Mouse (Mus musculus) CH12.LX (cell line): ENCODE measurements around the gene Fgg. TPM values are rescaled to one million over a fixed set of nuclear protein-coding genes. Genes with fewer than 3 reads are reported as not detected.

ENCODE experiments used
- DNase-seq: peaks from one replicate; pipeline ENCODE4 v3.0.0-alpha.2; 2013; ENCODE audit errors: extremely low read depth
- H3K27ac ChIP-seq: 2 replicates; pipeline ENCODE4 v1.5.1; 2012; ENCODE audit warnings: low read depth, mild to moderate bottlenecking, control low read depth, moderate library complexity; ENCODE audit not compliant: insufficient read depth
- H3K27me3 ChIP-seq: replicated peaks from 2 replicates; pipeline ENCODE3; 2012; ENCODE audit warnings: inconsistent platforms
- H3K36me3 ChIP-seq, 2 experiments: replicated peaks in 1 of 2; 2 replicates each; pipeline versions ENCODE3 to v1.6.1; 2012; ENCODE audit warnings: inconsistent platforms in 1 of 2, low read length in 1 of 2, mild to moderate bottlenecking in 1 of 2, mixed read lengths in 1 of 2, moderate library complexity in 1 of 2; ENCODE audit not compliant: control insufficient read depth in 1 of 2, insufficient read depth in 1 of 2
- H3K4me1 ChIP-seq, 2 experiments: 2 replicates each; pipeline ENCODE4 v1.6.1; 2012; ENCODE audit warnings: inconsistent platforms in 1 of 2, moderate library complexity in 1 of 2; ENCODE audit not compliant: insufficient read depth in 2 of 2, control insufficient read depth in 1 of 2
- H3K4me2 ChIP-seq: 2 replicates; pipeline ENCODE4 v1.6.1; 2012; ENCODE audit warnings: low read depth, mild to moderate bottlenecking, control low read depth; ENCODE audit not compliant: poor library complexity, insufficient read depth, severe bottlenecking
- H3K4me3 ChIP-seq, 3 experiments: fragments of 150-350 bp in 1 of 3; sonication (generic) in 1 of 3; replicated peaks in 1 of 3; 2 replicates each; pipeline versions ENCODE3 to v1.5.1; 2011 to 2012; ENCODE audit warnings: low read depth in 2 of 3, low read length in 2 of 3, mild to moderate bottlenecking in 2 of 3, moderate library complexity in 2 of 3, control low read depth in 1 of 3, improper control_type of control experiment in 1 of 3, inconsistent platforms in 1 of 3, mixed read lengths in 1 of 3; ENCODE audit not compliant: poor library complexity in 1 of 3
- H3K79me2 ChIP-seq: replicated peaks from 2 replicates; pipeline ENCODE4 v1.6.1; 2012; ENCODE audit warnings: mild to moderate bottlenecking, moderate library complexity; ENCODE audit not compliant: control insufficient read depth, poor library complexity, insufficient read depth, severe bottlenecking; ENCODE audit errors: extremely low read depth
- H3K9ac ChIP-seq: 2 replicates; pipeline ENCODE4 v1.6.1; 2012; ENCODE audit warnings: low read depth, mild to moderate bottlenecking, control low read depth, moderate library complexity; ENCODE audit not compliant: insufficient read depth
- H3K9me3 ChIP-seq: replicated peaks from 2 replicates; pipeline ENCODE3; 2012; ENCODE audit warnings: low read length, inconsistent platforms, mixed read lengths
- BHLHE40 ChIP-seq: IDR thresholded peaks from 2 replicates; pipeline ENCODE4 v1.6.1; 2011; ENCODE audit warnings: mild to moderate bottlenecking, low read depth, low read length, improper control_type of control experiment
- CHD1 ChIP-seq: IDR thresholded peaks from 2 replicates; pipeline ENCODE4 v1.6.1; 2012; ENCODE audit warnings: low read depth, low read length, improper control_type of control experiment, inconsistent platforms
- CHD2 ChIP-seq: IDR thresholded peaks from 2 replicates; pipeline ENCODE4 v1.6.1; 2011; ENCODE audit warnings: low read length, improper control_type of control experiment
- CTCF ChIP-seq, 2 experiments: IDR thresholded peaks in 1 of 2; conservative IDR thresholded peaks in 1 of 2; 2 replicates each; pipeline ENCODE4 v1.5.1; 2011 to 2012; ENCODE audit warnings: low read depth in 2 of 2, low read length in 2 of 2, improper control_type of control experiment in 1 of 2, inconsistent platforms in 1 of 2, mild to moderate bottlenecking in 1 of 2, moderate library complexity in 1 of 2
- E2F4 ChIP-seq: IDR thresholded peaks from 2 replicates; pipeline ENCODE4 v1.6.1; 2011; ENCODE audit warnings: low read depth, low read length, improper control_type of control experiment; ENCODE audit not compliant: insufficient replicate concordance
- ELF1 ChIP-seq: IDR thresholded peaks from 2 replicates; pipeline ENCODE4 v1.6.1; 2014; ENCODE audit warnings: low read depth, mild to moderate bottlenecking, inconsistent platforms, low read length, improper control_type of control experiment
- EP300 ChIP-seq: IDR thresholded peaks from 2 replicates; pipeline ENCODE4 v1.6.1; 2011; ENCODE audit warnings: low read length, improper control_type of control experiment
- ETS1 ChIP-seq: conservative IDR thresholded peaks from 2 replicates; pipeline ENCODE4 v1.6.1; 2012; ENCODE audit warnings: low read depth, mild to moderate bottlenecking, inconsistent platforms, low read length, improper control_type of control experiment, moderate library complexity
- GABPA ChIP-seq: IDR thresholded peaks from 2 replicates; pipeline ENCODE4 v1.6.1; 2012; ENCODE audit warnings: low read depth, low read length, improper control_type of control experiment, inconsistent platforms; ENCODE audit not compliant: insufficient replicate concordance
- HCFC1 ChIP-seq: IDR thresholded peaks from 2 replicates; pipeline ENCODE4 v1.6.1; 2012; ENCODE audit warnings: low read depth, mild to moderate bottlenecking, inconsistent platforms, low read length, improper control_type of control experiment
- IRF4 ChIP-seq: IDR thresholded peaks from 2 replicates; pipeline ENCODE4 v1.6.1; 2014; ENCODE audit warnings: low read depth, mild to moderate bottlenecking, inconsistent platforms, low read length, improper control_type of control experiment
- JUN ChIP-seq: IDR thresholded peaks from 2 replicates; pipeline ENCODE4 v1.6.1; 2011; ENCODE audit warnings: low read depth, mild to moderate bottlenecking, low read length, improper control_type of control experiment, moderate library complexity; ENCODE audit not compliant: insufficient read depth
- KAT2A ChIP-seq: IDR thresholded peaks from 2 replicates; pipeline ENCODE4 v1.6.1; 2012; ENCODE audit warnings: low read length, improper control_type of control experiment, inconsistent platforms; ENCODE audit not compliant: insufficient replicate concordance
- MAFK ChIP-seq: IDR thresholded peaks from 2 replicates; pipeline ENCODE4 v1.6.1; 2011; ENCODE audit warnings: low read length, improper control_type of control experiment; ENCODE audit not compliant: insufficient replicate concordance
- MAX ChIP-seq: IDR thresholded peaks from 2 replicates; pipeline ENCODE4 v1.6.1; 2011; ENCODE audit warnings: low read length, improper control_type of control experiment
- MEF2A ChIP-seq: IDR thresholded peaks from 2 replicates; pipeline ENCODE4 v1.6.1; 2014; ENCODE audit warnings: low read depth, mild to moderate bottlenecking, inconsistent platforms, low read length, improper control_type of control experiment, borderline replicate concordance
- MXI1 ChIP-seq: IDR thresholded peaks from 2 replicates; pipeline ENCODE4 v1.6.1; 2011; ENCODE audit warnings: mild to moderate bottlenecking, low read depth, low read length, improper control_type of control experiment
- MYC ChIP-seq: IDR thresholded peaks from 2 replicates; pipeline ENCODE4 v1.6.1; 2011; ENCODE audit warnings: low read depth, mild to moderate bottlenecking, improper control_type of control experiment, low read length
- NELFE ChIP-seq: IDR thresholded peaks from 2 replicates; pipeline ENCODE4 v1.6.1; 2011; ENCODE audit warnings: low read depth, low read length, improper control_type of control experiment
- PAX5 ChIP-seq: IDR thresholded peaks from 2 replicates; pipeline ENCODE4 v1.6.1; 2012; ENCODE audit warnings: low read length, inconsistent platforms, mixed read lengths
- POLR2A ChIP-seq: IDR thresholded peaks from 2 replicates; pipeline ENCODE4 v1.6.1; 2011; ENCODE audit warnings: low read depth, mild to moderate bottlenecking, improper control_type of control experiment, low read length
- POLR2AphosphoS2 ChIP-seq: IDR thresholded peaks from 2 replicates; pipeline ENCODE4 v1.6.1; 2011; ENCODE audit warnings: low read depth, low read length, improper control_type of control experiment
- RAD21 ChIP-seq: IDR thresholded peaks from 2 replicates; pipeline ENCODE4 v1.6.1; 2011; ENCODE audit warnings: low read depth, mild to moderate bottlenecking, low read length, improper control_type of control experiment, moderate library complexity
- RCOR1 ChIP-seq: conservative IDR thresholded peaks from 2 replicates; pipeline ENCODE4 v1.6.1; 2012; ENCODE audit warnings: low read depth, mild to moderate bottlenecking, inconsistent platforms, low read length, improper control_type of control experiment
- SIN3A ChIP-seq: IDR thresholded peaks from 2 replicates; pipeline ENCODE4 v1.6.1; 2012; ENCODE audit warnings: low read length, improper control_type of control experiment, inconsistent platforms
- SMC3 ChIP-seq: IDR thresholded peaks from 2 replicates; pipeline ENCODE4 v1.6.1; 2011; ENCODE audit warnings: low read depth, low read length, improper control_type of control experiment
- UBTF ChIP-seq: IDR thresholded peaks from 2 replicates; pipeline ENCODE4 v1.6.1; 2012; ENCODE audit warnings: low read depth, mild to moderate bottlenecking, inconsistent platforms, low read length, improper control_type of control experiment, moderate library complexity
- USF1 ChIP-seq: IDR thresholded peaks from 2 replicates; pipeline ENCODE4 v1.6.1; 2014; ENCODE audit warnings: low read depth, mild to moderate bottlenecking, inconsistent platforms, low read length, improper control_type of control experiment
- USF2 ChIP-seq: conservative IDR thresholded peaks from 2 replicates; pipeline ENCODE4 v1.6.1; 2011; ENCODE audit warnings: low read depth, low read length, improper control_type of control experiment
- ZKSCAN1 ChIP-seq: IDR thresholded peaks from 2 replicates; pipeline ENCODE4 v1.6.1; 2012; ENCODE audit warnings: low read depth, inconsistent platforms, low read length, improper control_type of control experiment, borderline replicate concordance
- ZNF384 ChIP-seq: IDR thresholded peaks from 2 replicates; pipeline ENCODE4 v1.6.1; 2012; ENCODE audit warnings: low read depth, low read length, improper control_type of control experiment, inconsistent platforms
- dilution Hi-C: fragments of 300-500 bp; cut with MboI; formaldehyde crosslinking; loops from 2 replicates; pipeline ENCODE4 v1.14.3; 2020; ENCODE audit warnings: low sequenced_read_pairs; ENCODE audit not compliant: extremely low pct_unique_long_range_greater_than_20kb, extremely low pct_ligation_motif_present
- in situ Hi-C: fragments of 300-500 bp; cut with MboI; formaldehyde crosslinking; loops from 3 replicates; pipeline ENCODE4 v1.14.3; 2019; ENCODE audit warnings: low sequenced_read_pairs, low pct_ligation_motif_present, low pct_unique_long_range_greater_than_20kb, mixed read lengths
- polyA plus RNA-seq: library from polyadenylated mRNA; unstranded; fragments of >175 nt; gene quantifications from 2 replicates; pipeline ENCODE4 v1.2.1, GENCODE M21; 2012; ENCODE audit warnings: low read depth; ENCODE audit not compliant: insufficient read length
- total RNA-seq, 2 experiments: library from RNA; depleted of rRNA; stranded (reverse); fragments of 300-350 nt in 1 of 2; fragments of >200 nt in 1 of 2; gene quantifications; 2 replicates each; pipeline ENCODE4 v1.2.3; 2012 to 2014

The Fgg gene
- total and polyA plus RNA-seq, 3 experiments = not detected

DNA sequence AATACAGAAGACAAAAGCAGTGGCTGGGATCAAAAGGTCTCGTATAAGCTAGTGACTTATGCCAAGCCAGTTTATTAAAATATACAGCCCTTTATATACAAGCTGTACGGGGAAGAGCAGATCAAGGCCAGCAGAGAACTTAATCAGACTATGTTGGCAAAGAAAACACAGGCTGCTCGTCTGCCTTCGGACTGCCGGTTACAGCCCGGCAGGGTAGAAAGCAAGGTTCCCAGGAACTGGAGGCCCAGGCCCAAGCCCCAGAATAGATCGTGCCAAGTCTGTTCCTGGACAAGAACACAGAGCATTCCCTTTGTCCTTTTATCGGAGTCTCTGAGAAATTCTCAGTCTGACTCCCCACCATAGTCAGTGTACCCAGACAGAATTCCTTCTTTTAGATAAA is 25.7 kb upstream of the Fgg start:
- no peak overlapping the region for H3K27ac ChIP-seq
- no peak overlapping the region for H3K4me3 ChIP-seq
- DNase-seq = no peak
- H3K9me3 ChIP-seq = no peaks in the 10 kb centered on the region
- H3K9ac ChIP-seq = no peak overlapping the region
- no peak for TF ChIP-seq MXI1
- TF ChIP-seq IRF4 = no peak
- no peak for TF ChIP-seq RAD21
- no peak for TF ChIP-seq PAX5
- no peak for TF ChIP-seq HCFC1
- TF ChIP-seq USF2 = no peak
- TF ChIP-seq ZKSCAN1 = no peak
- TF ChIP-seq EP300 = no peak
- TF ChIP-seq MYC = no peak
- TF ChIP-seq JUN = no peak
- TF ChIP-seq USF1 = no peak
- no peak for TF ChIP-seq E2F4
- no peak for TF ChIP-seq MAX
- no peak for TF ChIP-seq CTCF (conservative IDR thresholded peaks at IDR 0.05 in 1 of 2, IDR thresholded peaks at IDR 0.05 in 1 of 2; ENCODE audit: low read depth in 2 of 2, low read length in 2 of 2)
- TF ChIP-seq ELF1 = no peak
- TF ChIP-seq POLR2A = no peak
- TF ChIP-seq KAT2A = no peak
- TF ChIP-seq NELFE = no peak
- TF ChIP-seq MAFK = no peak
- H3K4me1 ChIP-seq = no peaks in the 10 kb centered on the region
- no peaks in the 10 kb centered on the region for H3K79me2 ChIP-seq
- in situ Hi-C loops (no loop called here), dilution Hi-C loops (no loop called here)
- no peaks in the 10 kb centered on the region for H3K36me3 ChIP-seq
- no peak overlapping the region for H3K4me2 ChIP-seq
- H3K27me3 ChIP-seq = no peaks in the 10 kb centered on the region

DNA sequence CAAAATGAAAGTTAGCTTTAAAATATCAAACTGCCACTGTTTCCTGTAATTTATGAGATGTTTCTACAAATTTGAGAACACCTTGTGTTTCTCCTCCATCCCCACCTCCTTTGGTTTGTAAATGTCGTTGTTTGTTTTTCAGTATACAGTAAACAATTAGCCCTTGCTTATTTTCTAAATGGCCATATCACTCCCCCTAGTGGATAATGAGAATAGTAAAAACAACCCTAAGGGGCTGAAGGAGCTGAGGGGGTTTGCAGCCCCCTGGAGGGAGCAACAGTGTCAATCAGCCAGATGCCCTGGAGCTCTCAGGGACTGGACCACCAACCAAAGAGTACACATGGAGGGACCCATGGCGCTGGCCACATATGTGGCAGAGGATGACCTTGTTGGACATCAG is 22.7 kb upstream of the Fgg start:
- Histone ChIP-seq H3K27me3 (no peaks in the 10 kb centered on the region), H3K4me3 (no peak overlapping the region)
- in situ Hi-C loops = no loop called here
- DNase-seq = no peak
- no peak for TF ChIP-seq BHLHE40
- no peak for TF ChIP-seq CHD1
- no peak for TF ChIP-seq ETS1
- TF ChIP-seq SIN3A = no peak
- no peak for TF ChIP-seq MEF2A
- no peak for TF ChIP-seq ZNF384
- TF ChIP-seq RCOR1 = no peak
- peak; percentile 20; the same call in 1 of the 2 replicates for TF ChIP-seq SMC3
- TF ChIP-seq HCFC1 = no peak
- no peak for TF ChIP-seq GABPA
- no peak for TF ChIP-seq USF1
- TF ChIP-seq UBTF = no peak
- no peak for TF ChIP-seq CHD2
- TF ChIP-seq RAD21 = peak; percentile 34
- TF ChIP-seq CTCF (conservative IDR thresholded peaks at IDR 0.05 in 1 of 2, IDR thresholded peaks at IDR 0.05 in 1 of 2; ENCODE audit: low read depth in 2 of 2, low read length in 2 of 2) = peak in 1 of 2 experiments; percentile 53; a peak in 2 of 4 replicates
- TF ChIP-seq JUN = no peak
- TF ChIP-seq POLR2AphosphoS2 = no peak
- no peak for TF ChIP-seq ZKSCAN1
- TF ChIP-seq, all 38 proteins: peak for 3
- Histone ChIP-seq H3K79me2 (no peaks in the 10 kb centered on the region), H3K9me3 (no peaks in the 10 kb centered on the region), H3K4me2 (peak overlapping the region; percentile 42; the same call in 1 of the 2 replicates), H3K27ac (no peak overlapping the region), H3K9ac (no peak overlapping the region), H3K36me3 (no peaks in the 10 kb centered on the region), H3K4me1 (peaks cover under 1 to 2% of the 10 kb centered on the region in 2 experiments; a peak in 1 of 4 replicates)
- dilution Hi-C loops = no loop called here
